Mouse (Mus musculus): Measurements from ENCODE around the gene Ubxn11. TPM values are rescaled to one million over a fixed set of nuclear protein-coding genes. Genes with fewer than 3 reads are reported as not detected.
"Not testable (repeated sequence)": the region's sequence is repeated elsewhere in the genome, so short reads cannot be mapped to it uniquely, and the experiment has no call there.

Ubxn11 gene
- polyA plus RNA-seq, 1 experiment from 2014 or later = 2.1 TPM

DNA sequence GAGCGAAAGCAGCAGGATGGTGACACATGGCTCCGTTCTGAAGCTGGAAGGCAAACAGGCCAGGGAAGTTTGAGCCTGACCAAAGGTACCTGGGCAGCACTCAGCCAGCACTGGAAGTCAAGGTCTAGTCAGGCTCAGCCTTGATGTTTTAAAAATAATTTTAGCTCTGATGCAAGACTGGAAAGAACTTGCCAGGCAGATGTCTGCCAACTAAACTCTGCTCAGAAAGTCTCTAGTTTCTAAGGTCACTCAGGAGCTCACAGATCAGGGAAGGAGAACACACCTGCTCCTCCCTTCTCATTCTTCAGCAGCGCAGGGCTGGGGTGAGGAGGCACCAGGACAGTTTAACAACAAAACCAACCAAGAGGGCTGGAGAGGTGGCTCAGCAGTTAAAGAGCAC is 52.0 kb downstream of the Ubxn11 start:
- Histone ChIP-seq H3K4me3 (replicated peaks) (no peak overlapping the region), H3K9me3 (replicated peaks) (no peaks in the 10 kb centered on the region), H3K9ac (no peak overlapping the region), H3K4me2 (no peak overlapping the region), H3K27me3 (no peaks in the 10 kb centered on the region), H3K27ac (replicated peaks) (no peak overlapping the region), H3K4me1 (replicated peaks) (peaks cover 7% of the 10 kb centered on the region), H3K36me3 (replicated peaks) (peaks cover 65% of the 10 kb centered on the region)
- ATAC-seq (ENCODE audit: insufficient read depth) = no peak
- 90% methylated on average over 3 of the region's 3 CpGs for WGBS (ENCODE audit: insufficient replicate concordance)

- no peaks in the 10 kb centered on the region for H3K9me3 ChIP-seq (replicated peaks)
- peaks cover 57% of the 10 kb centered on the region for H3K36me3 ChIP-seq (replicated peaks)
- H3K4me1 ChIP-seq (replicated peaks) = peaks cover 7% of the 10 kb centered on the region
- no peak overlapping the region for H3K9ac ChIP-seq
- WGBS (ENCODE audit: insufficient replicate concordance) = 81% methylated on average over 6 of the region's 6 CpGs
- no peak overlapping the region for H3K4me2 ChIP-seq
- no peak overlapping the region for H3K4me3 ChIP-seq (replicated peaks)
- ATAC-seq (ENCODE audit: insufficient read depth) = no peak
- no peaks in the 10 kb centered on the region for H3K27me3 ChIP-seq
- H3K27ac ChIP-seq (replicated peaks) = no peak overlapping the region
These were observed 53.2 kb downstream of the Ubxn11 start for GRCm38 (mm10) chr4:134155531-134155930.

GRCm38 (mm10) chr4:134155961-134156465 is 53.6 kb downstream of the Ubxn11 start:
- no peak for ATAC-seq (ENCODE audit: insufficient read depth)
- WGBS (ENCODE audit: insufficient replicate concordance) = 87% methylated on average over 10 of the region's 10 CpGs
- H3K36me3 ChIP-seq (replicated peaks) = peaks cover 52% of the 10 kb centered on the region

GRCm38 (mm10) chr4:134156744-134157143 is 54.4 kb downstream of the Ubxn11 start:
- H3K4me2 ChIP-seq = no peak overlapping the region
- H3K4me1 ChIP-seq (replicated peaks) = peaks cover 7% of the 10 kb centered on the region
- H3K9me3 ChIP-seq (replicated peaks) = no peaks in the 10 kb centered on the region
- H3K36me3 ChIP-seq (replicated peaks) = peaks cover 45% of the 10 kb centered on the region
- H3K9ac ChIP-seq = no peak overlapping the region
- WGBS (ENCODE audit: insufficient replicate concordance) = 81% methylated on average over 8 of the region's 8 CpGs
- no peak overlapping the region for H3K27ac ChIP-seq (replicated peaks)
- no peak overlapping the region for H3K4me3 ChIP-seq (replicated peaks)
- no peak for ATAC-seq (ENCODE audit: insufficient read depth)
- H3K27me3 ChIP-seq = no peaks in the 10 kb centered on the region

More at GRCm38 (mm10) chr4:134155961-134156465, 53.6 kb downstream of the Ubxn11 start:
- no peak overlapping the region for H3K4me2 ChIP-seq
- H3K4me1 ChIP-seq (replicated peaks) = peaks cover 7% of the 10 kb centered on the region
- no peak overlapping the region for H3K9ac ChIP-seq
- H3K27ac ChIP-seq (replicated peaks) = no peak overlapping the region
- H3K4me3 ChIP-seq (replicated peaks) = no peak overlapping the region
- H3K27me3 ChIP-seq = no peaks in the 10 kb centered on the region
- H3K9me3 ChIP-seq (replicated peaks) = no peaks in the 10 kb centered on the region

DNA sequence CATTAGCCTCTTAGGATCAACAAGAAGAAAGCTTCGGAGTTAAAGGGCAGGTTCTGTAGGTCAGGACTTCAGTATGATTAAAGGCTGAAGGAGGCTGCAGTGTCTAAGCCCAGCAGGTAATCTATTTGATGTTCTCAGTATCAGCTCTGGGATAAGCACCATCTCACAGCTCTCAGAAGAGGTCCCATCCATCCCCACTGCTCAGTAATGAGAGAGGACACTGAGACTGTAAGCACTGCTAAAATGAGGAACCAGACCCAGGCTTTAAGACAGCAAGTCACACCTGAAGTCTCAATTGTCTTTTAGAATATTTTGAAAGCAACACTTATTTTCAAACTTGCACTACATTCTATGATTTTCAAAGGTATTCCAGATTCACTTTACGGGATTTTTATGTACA is 55.2 kb downstream of the Ubxn11 start:
- H3K9me3 ChIP-seq (replicated peaks) = no peaks in the 10 kb centered on the region
- WGBS (ENCODE audit: insufficient replicate concordance) = 80% methylated on average over 2 of the region's 2 CpGs
- H3K9ac ChIP-seq = no peak overlapping the region
- peaks cover 7% of the 10 kb centered on the region for H3K4me1 ChIP-seq (replicated peaks)
- no peak overlapping the region for H3K4me2 ChIP-seq
- H3K36me3 ChIP-seq (replicated peaks) = peaks cover 37% of the 10 kb centered on the region
- no peak overlapping the region for H3K4me3 ChIP-seq (replicated peaks)
- no peaks in the 10 kb centered on the region for H3K27me3 ChIP-seq
- no peak for ATAC-seq (ENCODE audit: insufficient read depth)
- no peak overlapping the region for H3K27ac ChIP-seq (replicated peaks)

GRCm38 (mm10) chr4:134158774-134159173 is 56.4 kb downstream of the Ubxn11 start:
- Histone ChIP-seq H3K9ac (no peak overlapping the region), H3K27ac (replicated peaks) (peak overlapping the region; percentile 29), H3K4me1 (replicated peaks) (peaks cover 7% of the 10 kb centered on the region), H3K27me3 (no peaks in the 10 kb centered on the region), H3K9me3 (replicated peaks) (no peaks in the 10 kb centered on the region), H3K36me3 (replicated peaks) (peaks cover 26% of the 10 kb centered on the region), H3K4me3 (replicated peaks) (no peak overlapping the region), H3K4me2 (0 out of 2 replicates have a peak overlapping the region, but pooled peaks have one; percentile 18)
- WGBS (ENCODE audit: insufficient replicate concordance) = 71% methylated on average over 6 of the region's 6 CpGs
- ATAC-seq (ENCODE audit: insufficient read depth) = no peak

GRCm38 (mm10) chr4:134160071-134160470 is 57.7 kb downstream of the Ubxn11 start:
- ATAC-seq (ENCODE audit: insufficient read depth); H3K9me3 ChIP-seq (replicated peaks); H3K27me3 ChIP-seq: not testable (repeated sequence)
- peak overlapping the region; percentile 72 for H3K27ac ChIP-seq (replicated peaks)
- peak overlapping the region; percentile 54 for H3K4me2 ChIP-seq
- H3K36me3 ChIP-seq (replicated peaks) = peaks cover 13% of the 10 kb centered on the region
- H3K9ac ChIP-seq = peak overlapping the region; percentile 63
- peaks cover 13% of the 10 kb centered on the region for H3K4me1 ChIP-seq (replicated peaks)
- WGBS (ENCODE audit: insufficient replicate concordance) = 6% methylated on average over 30 of the region's 30 CpGs
- peak overlapping the region; percentile 69 for H3K4me3 ChIP-seq (replicated peaks)

GRCm38 (mm10) chr4:134164591-134164990 is 62.2 kb downstream of the Ubxn11 start:
- H3K4me2 ChIP-seq = peak overlapping the region; percentile 43
- peak overlapping the region; percentile 79 for H3K27ac ChIP-seq (replicated peaks)
- no peaks in the 10 kb centered on the region for H3K27me3 ChIP-seq
- peaks cover 24% of the 10 kb centered on the region for H3K4me1 ChIP-seq (replicated peaks)
- peak overlapping the region; percentile 0; the same call in 1 of the 2 replicates for H3K4me3 ChIP-seq (replicated peaks)
- ATAC-seq (ENCODE audit: insufficient read depth) = 0 out of 2 replicates have a peak, but pooled peaks have one; percentile 9
- H3K9me3 ChIP-seq (replicated peaks) = no peaks in the 10 kb centered on the region
- H3K9ac ChIP-seq = no peak overlapping the region
- H3K36me3 ChIP-seq (replicated peaks) = peaks cover 26% of the 10 kb centered on the region
- WGBS (ENCODE audit: insufficient replicate concordance) = 69% methylated on average over 5 of the region's 6 CpGs

GRCm38 (mm10) chr4:134165024-134165423 is 62.7 kb downstream of the Ubxn11 start:
- Histone ChIP-seq H3K27me3 (no peaks in the 10 kb centered on the region), H3K9ac (no peak overlapping the region), H3K4me2 (peak overlapping the region; percentile 43), H3K36me3 (replicated peaks) (peaks cover 28% of the 10 kb centered on the region), H3K4me1 (replicated peaks) (peaks cover 24% of the 10 kb centered on the region), H3K27ac (replicated peaks) (peak overlapping the region; percentile 79), H3K4me3 (replicated peaks) (peak overlapping the region; percentile 0; the same call in 1 of the 2 replicates), H3K9me3 (replicated peaks) (no peaks in the 10 kb centered on the region)
- peak; percentile 71 for ATAC-seq (ENCODE audit: insufficient read depth)
- 22% methylated on average over 6 of the region's 6 CpGs for WGBS (ENCODE audit: insufficient replicate concordance)

- peak overlapping the region; percentile 79 for H3K27ac ChIP-seq (replicated peaks)
- H3K27me3 ChIP-seq = no peaks in the 10 kb centered on the region
- peak overlapping the region; percentile 43 for H3K4me2 ChIP-seq
- H3K9ac ChIP-seq = no peak overlapping the region
- H3K9me3 ChIP-seq (replicated peaks) = no peaks in the 10 kb centered on the region
- WGBS (ENCODE audit: insufficient replicate concordance) = 62% methylated on average over 3 of the region's 3 CpGs
- peaks cover 24% of the 10 kb centered on the region for H3K4me1 ChIP-seq (replicated peaks)
- H3K4me3 ChIP-seq (replicated peaks) = no peak overlapping the region
- peaks cover 35% of the 10 kb centered on the region for H3K36me3 ChIP-seq (replicated peaks)
- ATAC-seq (ENCODE audit: insufficient read depth) = peak; percentile 83
These were observed 63.4 kb downstream of the Ubxn11 start for GRCm38 (mm10) chr4:134165548-134166465.

DNA sequence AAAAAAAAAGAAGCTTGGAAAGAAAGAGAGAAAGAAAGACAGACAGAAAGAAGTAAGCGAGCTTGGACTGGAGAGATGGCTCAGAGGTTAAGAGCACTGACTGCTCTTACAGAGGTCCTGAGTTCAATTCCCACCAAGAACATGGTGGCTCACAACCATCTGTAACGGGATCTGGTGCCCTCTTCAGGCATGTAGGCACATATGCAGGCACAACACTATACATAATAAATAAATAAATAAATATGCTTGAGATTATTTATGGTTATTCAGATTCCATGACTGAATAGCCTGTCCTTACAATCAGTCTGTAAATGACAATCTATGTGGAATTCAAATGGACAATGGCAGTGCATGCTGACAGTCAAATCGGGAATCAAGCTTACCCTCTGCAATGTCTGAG is 64.5 kb downstream of the Ubxn11 start:
- 0 out of 2 replicates have a peak overlapping the region, but pooled peaks have one; percentile 7 for H3K27ac ChIP-seq (replicated peaks)
- no peak overlapping the region for H3K9ac ChIP-seq
- WGBS (ENCODE audit: insufficient replicate concordance) = 79% methylated on average over 3 of the region's 3 CpGs
- H3K4me3 ChIP-seq (replicated peaks) = no peak overlapping the region
- H3K9me3 ChIP-seq (replicated peaks) = no peaks in the 10 kb centered on the region
- H3K4me2 ChIP-seq = no peak overlapping the region
- ATAC-seq (ENCODE audit: insufficient read depth) = no peak
- peaks cover 24% of the 10 kb centered on the region for H3K4me1 ChIP-seq (replicated peaks)
- H3K27me3 ChIP-seq = no peaks in the 10 kb centered on the region
- H3K36me3 ChIP-seq (replicated peaks) = peaks cover 45% of the 10 kb centered on the region

Data from liver, embryonic 15.5 days (tissue).